14 mouse cellular contexts compared by ENCODE assay signal in genomic region chr2:29678524-29678923, GRCm38 (mm10). TPM values are rescaled to one million over a fixed set of nuclear protein-coding genes. Genes with fewer than 3 reads are reported as not detected.
A peak's percentile ranks its signal among the peaks of the same experiment; 100 is the strongest.
DNase-seq lines count a peak whose midpoint lies in the region; ATAC-seq and TF ChIP-seq lines count a peak whose summit lies in the region.
"Had no signal": no experiment of that assay in that cellular context is flagged by ENCODE, and none has a peak within 500 bp of the region (broad histone marks: within the 10 kb centered on the region; RNA-seq: fewer than 3 reads in every experiment).

No protein-coding gene starts in this region.

- ATAC-seq in activated CD4-positive, CD25-positive, alpha-beta regulatory T cell, adult 4 months: peak; percentile 81
- ATAC-seq in liver, embryonic 16.5 days (ENCODE audit: low read depth): no peak
- no peak for ATAC-seq in forebrain, embryonic 15.5 days (replicated peaks)

- peaks cover 22% of the 10 kb centered on the region for H3K4me1 ChIP-seq in heart, adult 2 months (ENCODE audit: control insufficient read depth, insufficient read depth, low read length)
- H3K4me1 ChIP-seq in liver, embryonic 16.5 days (ENCODE audit: control insufficient read depth, low read depth, low read length): peaks cover 21% of the 10 kb centered on the region
- no peaks in the 10 kb centered on the region for H3K4me1 ChIP-seq in forebrain, embryonic 15.5 days

- WGBS in heart, adult 2 months: 47% methylated on average over 3 of the region's 3 CpGs
- WGBS in liver, embryonic 16.5 days (ENCODE audit: insufficient replicate concordance): 55% methylated on average over 3 of the region's 3 CpGs
- WGBS in forebrain, embryonic 15.5 days: 77% methylated on average over 3 of the region's 3 CpGs

- peak overlapping the region; percentile 29; the same call in 1 of the 2 replicates for H3K27ac ChIP-seq in heart, adult 2 months
- peak overlapping the region; percentile 2 for H3K27ac ChIP-seq in liver, embryonic 16.5 days (ENCODE audit: low read length)
- no peak overlapping the region for H3K27ac ChIP-seq in forebrain, embryonic 15.5 days (replicated peaks)
- H3K27ac ChIP-seq in layer of hippocampus, adult 2 months: no peak overlapping the region
- H3K27ac ChIP-seq: forebrain, embryonic 12.5 days; kidney, embryonic 15.5 days; lung, embryonic 15.5 days; neural tube, embryonic 15.5 days had no signal

- H3K36me3 ChIP-seq in heart, adult 2 months (ENCODE audit: control insufficient read depth, insufficient read depth, low read length): peaks cover 25% of the 10 kb centered on the region
- no peaks in the 10 kb centered on the region for H3K36me3 ChIP-seq in liver, embryonic 16.5 days (ENCODE audit: control insufficient read depth, insufficient read depth)
- no peaks in the 10 kb centered on the region for H3K36me3 ChIP-seq in forebrain, embryonic 15.5 days
- H3K36me3 ChIP-seq: neural tube, embryonic 15.5 days had no signal

- no peak overlapping the region for H3K4me2 ChIP-seq in liver, embryonic 16.5 days (ENCODE audit: low read depth, low read length)
- H3K4me2 ChIP-seq in forebrain, embryonic 15.5 days (replicated peaks): no peak overlapping the region
- H3K4me2 ChIP-seq: forebrain, embryonic 12.5 days; kidney, embryonic 15.5 days; lung, embryonic 15.5 days; neural tube, embryonic 15.5 days had no signal

- no peak for DNase-seq in heart, adult 2 months
- DNase-seq in heart, adult 8-10 months (ENCODE audit: low spot score): no peak
- DNase-seq in A20 (ENCODE audit: low read depth, low spot score): peak; percentile 59
- DNase-seq in urinary bladder, adult 18-20 months (ENCODE audit: low spot score in 2 of 2): no peak
- no peak for DNase-seq in layer of hippocampus, adult 2 months (ENCODE audit: low spot score in 2 of 2)
- DNase-seq: cerebellum, postnatal 14 days; left cerebral cortex, postnatal 4 days had no signal

- no peak for TF ChIP-seq EP300 in heart, adult 2 months (IDR thresholded peaks at IDR 0.05; ENCODE audit: insufficient read depth, low read depth, low read length)

- peaks cover 10% of the 10 kb centered on the region for H3K79me2 ChIP-seq in heart, adult 2 months (replicated peaks; ENCODE audit: control insufficient read depth, insufficient read depth, low read length)

- H3K27me3 ChIP-seq in heart, adult 2 months (ENCODE audit: control insufficient read depth, insufficient read depth, low read length): no peaks in the 10 kb centered on the region
- no peaks in the 10 kb centered on the region for H3K27me3 ChIP-seq in liver, embryonic 16.5 days (ENCODE audit: control insufficient read depth, insufficient read depth, low read depth, low read length)
- H3K27me3 ChIP-seq in forebrain, embryonic 15.5 days: no peaks in the 10 kb centered on the region
- H3K27me3 ChIP-seq: forebrain, embryonic 12.5 days; kidney, embryonic 15.5 days; lung, embryonic 15.5 days; neural tube, embryonic 15.5 days had no signal

- no peak overlapping the region for H3K9ac ChIP-seq in heart, adult 2 months (ENCODE audit: low read depth, low read length)
- H3K9ac ChIP-seq in liver, embryonic 16.5 days (ENCODE audit: low read depth, low read length): no peak overlapping the region
- no peak overlapping the region for H3K9ac ChIP-seq in forebrain, embryonic 15.5 days (replicated peaks)
- H3K9ac ChIP-seq: forebrain, embryonic 12.5 days; kidney, embryonic 15.5 days; lung, embryonic 15.5 days; neural tube, embryonic 15.5 days had no signal

- intact Hi-C loops in heart, adult 2 months (cut with DNase I): no loop called here

- TF ChIP-seq CTCF in heart, adult 2 months (IDR thresholded peaks at IDR 0.05): no peak
- no peak for TF ChIP-seq CTCF in layer of hippocampus, adult 2 months (conservative IDR thresholded peaks at IDR 0.05)

- no peak overlapping the region for H3K4me3 ChIP-seq in heart, adult 2 months
- no peak overlapping the region for H3K4me3 ChIP-seq in liver, embryonic 16.5 days (ENCODE audit: low read depth, low read length)
- no peak overlapping the region for H3K4me3 ChIP-seq in forebrain, embryonic 15.5 days
- no peak overlapping the region for H3K4me3 ChIP-seq in layer of hippocampus, adult 2 months
- H3K4me3 ChIP-seq: forebrain, embryonic 12.5 days; kidney, embryonic 15.5 days; lung, embryonic 15.5 days; neural tube, embryonic 15.5 days had no signal

- H3K9me3 ChIP-seq in liver, embryonic 16.5 days (replicated peaks; ENCODE audit: control insufficient read depth, low read length): no peaks in the 10 kb centered on the region
- H3K9me3 ChIP-seq in forebrain, embryonic 15.5 days: no peaks in the 10 kb centered on the region
- H3K9me3 ChIP-seq: forebrain, embryonic 12.5 days; kidney, embryonic 15.5 days; lung, embryonic 15.5 days; neural tube, embryonic 15.5 days had no signal

- no peak for TF ChIP-seq POLR2A in heart, adult 2 months (IDR thresholded peaks at IDR 0.05; ENCODE audit: insufficient read depth, low read depth, low read length)

RNA-seq across cellular contexts. Expression of gene Rapgef1, which starts 59.0 kb away (rescaled TPM):
- total RNA-seq in heart, adult 2 months (2021): 100 to 1,000 TPM in 1 of 2 experiments, 10 to 100 TPM in 1; 96.7 to 116 TPM
- polyA plus RNA-seq in heart, adult 2 months (2012; rRNA removed): 65.0 and 86.1 TPM in 2 replicates
- total RNA-seq in heart, adult 8-10 months (2022): 100 to 1,000 TPM in 3 of 4 experiments, 10 to 100 TPM in 1; 98.1 to 113 (median 107) TPM
- polyA plus RNA-seq in activated CD4-positive, CD25-positive, alpha-beta regulatory T cell, adult 4 months (2017; shearing (Covaris generic)): 10 to 100 TPM; 21.9 to 24.0 TPM
- polyA plus RNA-seq in liver, embryonic 16.5 days (2015; fragmentation: Nextera tagmentation; extraction: Ambion mirVana): 4.2 and 4.7 TPM in 2 replicates
- polyA plus RNA-seq in forebrain, embryonic 15.5 days (2015; fragmentation: Nextera tagmentation; extraction: Ambion mirVana): 22.3 and 27.0 TPM in 2 replicates
- 10 to 100 TPM; 91.3 to 94.9 TPM for total RNA-seq in layer of hippocampus, adult 2 months (2021)

Comparison
In these comparisons a context has a peak if more than half of its experiments do, and no peak if none do; other contexts are left out.
1. H3K27ac ChIP-seq: peak in heart, adult 2 months (single experiment) and liver, embryonic 16.5 days (single experiment); none in forebrain, embryonic 15.5 days (single experiment) and layer of hippocampus, adult 2 months (single experiment).